Mouse (Mus musculus) limb, embryonic 15.5 days (tissue): Measurements from ENCODE around the gene Art3. TPM values are rescaled to one million over a fixed set of nuclear protein-coding genes. Genes with fewer than 3 reads are reported as not detected.

Source experiments
- ATAC-seq: fragments of 200-750 bp; cut with Nextera tagmentation; 2 replicates; pipeline ENCODE4 v1.8.0; 2017; ENCODE audit warnings: low read depth, moderate TSS enrichment; ENCODE audit not compliant: insufficient number of reproducible peaks, low FRiP score, low TSS enrichment
- H3K27ac ChIP-seq: fragments of 300-500 bp; sonication (generic); 2 replicates; pipeline ENCODE4 v1.5.1; 2015; ENCODE audit warnings: moderate library complexity, mild to moderate bottlenecking, inconsistent platforms
- H3K27me3 ChIP-seq: fragments of 300-500 bp; sonication (generic); 2 replicates; pipeline ENCODE4 v1.6.1; 2015; ENCODE audit warnings: inconsistent platforms
- H3K36me3 ChIP-seq: fragments of 300-500 bp; sonication (generic); 2 replicates; pipeline ENCODE4 v1.6.1; 2015; ENCODE audit warnings: inconsistent platforms
- H3K4me1 ChIP-seq: fragments of 300-500 bp; sonication (generic); 2 replicates; pipeline ENCODE4 v1.6.1; 2015; ENCODE audit warnings: inconsistent platforms
- H3K4me2 ChIP-seq: fragments of 300-500 bp; sonication (generic); 2 replicates; pipeline ENCODE4 v1.6.1; 2015; ENCODE audit warnings: mild to moderate bottlenecking, inconsistent platforms
- H3K4me3 ChIP-seq: fragments of 300-500 bp; sonication (generic); 2 replicates; pipeline ENCODE4 v1.5.1; 2015; ENCODE audit warnings: mild to moderate bottlenecking, inconsistent platforms
- H3K9ac ChIP-seq: fragments of 300-500 bp; sonication (generic); 2 replicates; pipeline ENCODE4 v1.6.1; 2015; ENCODE audit warnings: inconsistent platforms
- H3K9me3 ChIP-seq: fragments of 300-500 bp; sonication (generic); 2 replicates; pipeline ENCODE4 v1.6.1; 2016; ENCODE audit warnings: inconsistent platforms
- WGBS: fragments of 180-500 bp; shearing (Covaris S2); methylation state at CpG from one replicate; pipeline ENCODE4 v1.1.7; 2015; 5-methylcytosine and 5-hydroxymethylcytosine counted together
- polyA plus RNA-seq: library from polyadenylated mRNA; unstranded; fragments of >200 nt; fragmentation: Nextera tagmentation; extraction: Ambion mirVana; gene quantifications from 2 replicates; pipeline ENCODE4 v1.2.1, GENCODE M21; 2015

Art3 gene
- polyA plus RNA-seq, 1 experiment from 2014 or later, result 7.3 TPM

GRCm38 (mm10) chr5:92369151-92369994 is 37.7 kb downstream of the Art3 start:
- ATAC-seq, result peak; percentile 65; the same call in 1 of the 2 replicates
- Histone ChIP-seq H3K9me3 (no peaks in the 10 kb centered on the region), H3K4me3 (no peak overlapping the region), H3K36me3 (no peaks in the 10 kb centered on the region), H3K4me2 (no peak overlapping the region), H3K4me1 (peaks cover 21% of the 10 kb centered on the region), H3K9ac (no peak overlapping the region), H3K27me3 (no peaks in the 10 kb centered on the region), H3K27ac (no peak overlapping the region)
- WGBS, result 50% methylated on average over 13 of the region's 13 CpGs

GRCm38 (mm10) chr5:92370392-92370791 is 38.8 kb downstream of the Art3 start:
- H3K9me3 ChIP-seq, result no peaks in the 10 kb centered on the region
- H3K27ac ChIP-seq, result no peak overlapping the region

GRCm38 (mm10) chr5:92370891-92371290 is 39.3 kb downstream of the Art3 start:
- H3K27ac ChIP-seq, result 0 out of 2 replicates have a peak overlapping the region, but pooled peaks have one; percentile 38
- peaks cover 21% of the 10 kb centered on the region for H3K4me1 ChIP-seq
- no peaks in the 10 kb centered on the region for H3K9me3 ChIP-seq
- H3K4me2 ChIP-seq, result no peak overlapping the region
- H3K27me3 ChIP-seq, result no peaks in the 10 kb centered on the region
- H3K36me3 ChIP-seq, result no peaks in the 10 kb centered on the region
- ATAC-seq, result no peak
- 63% methylated on average over 6 of the region's 6 CpGs for WGBS
- H3K4me3 ChIP-seq, result no peak overlapping the region
- no peak overlapping the region for H3K9ac ChIP-seq

More at GRCm38 (mm10) chr5:92370392-92370791, 38.8 kb downstream of the Art3 start:
- Histone ChIP-seq H3K27me3 (no peaks in the 10 kb centered on the region), H3K9ac (no peak overlapping the region), H3K4me1 (peaks cover 21% of the 10 kb centered on the region), H3K4me3 (no peak overlapping the region), H3K4me2 (no peak overlapping the region), H3K36me3 (no peaks in the 10 kb centered on the region)
- ATAC-seq, result no peak
- 55% methylated on average over 6 of the region's 6 CpGs for WGBS

DNA sequence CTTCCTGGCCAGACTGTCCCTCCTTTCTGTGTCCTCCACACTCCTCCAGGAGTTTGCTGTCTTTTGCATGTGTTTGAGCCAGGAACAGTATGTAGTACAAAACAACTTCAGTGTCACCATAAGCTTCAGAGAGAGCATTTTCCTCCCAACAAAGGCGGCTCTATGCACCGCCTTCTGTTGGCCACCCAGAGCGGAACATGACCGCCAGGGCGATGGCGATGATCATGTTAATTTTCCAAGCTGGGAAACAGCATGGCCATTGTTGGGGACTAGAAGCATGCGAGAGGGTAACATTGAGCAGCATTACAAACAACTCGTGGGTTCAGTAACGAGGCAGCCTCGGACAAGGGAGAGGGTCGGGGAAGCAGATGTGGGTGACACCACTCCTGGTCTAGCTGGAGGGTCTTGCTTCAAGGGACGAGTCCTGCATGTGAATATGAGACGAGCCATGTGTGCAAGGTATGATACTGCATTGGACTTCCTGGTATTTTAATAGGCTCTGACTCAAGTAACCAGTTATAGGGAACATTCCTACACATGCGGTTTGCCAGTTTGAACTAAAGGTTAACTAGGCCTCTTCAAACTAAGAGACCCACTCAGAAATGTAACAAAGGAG is 39.8 kb downstream of the Art3 start:
- no peak overlapping the region for H3K4me3 ChIP-seq
- no peaks in the 10 kb centered on the region for H3K9me3 ChIP-seq
- 0 out of 2 replicates have a peak overlapping the region, but pooled peaks have one; percentile 38 for H3K27ac ChIP-seq
- no peaks in the 10 kb centered on the region for H3K27me3 ChIP-seq
- peaks cover 21% of the 10 kb centered on the region for H3K4me1 ChIP-seq
- H3K9ac ChIP-seq, result no peak overlapping the region
- ATAC-seq, result no peak
- H3K4me2 ChIP-seq, result no peak overlapping the region
- no peaks in the 10 kb centered on the region for H3K36me3 ChIP-seq
- 63% methylated on average over 14 of the region's 14 CpGs for WGBS

- Histone ChIP-seq H3K27me3 (no peaks in the 10 kb centered on the region), H3K4me2 (no peak overlapping the region), H3K36me3 (no peaks in the 10 kb centered on the region), H3K27ac (no peak overlapping the region), H3K9me3 (no peaks in the 10 kb centered on the region), H3K4me3 (no peak overlapping the region), H3K9ac (no peak overlapping the region), H3K4me1 (peaks cover 30% of the 10 kb centered on the region)
- ATAC-seq, result no peak
- 56% methylated on average over 2 of the region's 2 CpGs for WGBS
Observed at GRCm38 (mm10) chr5:92372605-92373004, 41.0 kb downstream of the Art3 start.

DNA sequence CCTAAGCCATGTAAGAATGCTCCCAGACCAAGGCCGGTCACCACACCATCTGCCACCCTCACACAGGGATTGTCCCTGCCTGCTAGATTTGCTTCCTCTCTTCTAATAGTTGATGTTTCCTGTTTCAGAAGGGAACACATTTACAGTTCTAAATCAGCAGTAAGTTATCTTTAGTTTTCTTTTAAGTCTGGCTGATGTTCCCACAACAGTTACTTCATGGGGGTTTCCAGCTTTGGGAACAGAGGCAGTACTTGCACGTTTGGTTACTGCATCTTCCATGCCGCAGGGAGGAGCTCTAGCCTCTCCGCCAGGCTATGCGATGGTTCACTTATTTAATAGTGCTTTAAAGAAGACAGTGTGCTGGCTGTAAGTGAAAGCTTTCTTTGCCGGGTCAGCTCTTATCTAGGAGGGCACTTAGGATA is 43.1 kb downstream of the Art3 start:
- H3K4me2 ChIP-seq, result no peak overlapping the region
- H3K9me3 ChIP-seq, result no peaks in the 10 kb centered on the region
- no peak overlapping the region for H3K4me3 ChIP-seq
- H3K36me3 ChIP-seq, result no peaks in the 10 kb centered on the region
- no peak overlapping the region for H3K9ac ChIP-seq
- ATAC-seq, result no peak
- no peak overlapping the region for H3K27ac ChIP-seq
- H3K27me3 ChIP-seq, result no peaks in the 10 kb centered on the region
- peaks cover 17% of the 10 kb centered on the region for H3K4me1 ChIP-seq
- 53% methylated on average over 6 of the region's 6 CpGs for WGBS

DNA sequence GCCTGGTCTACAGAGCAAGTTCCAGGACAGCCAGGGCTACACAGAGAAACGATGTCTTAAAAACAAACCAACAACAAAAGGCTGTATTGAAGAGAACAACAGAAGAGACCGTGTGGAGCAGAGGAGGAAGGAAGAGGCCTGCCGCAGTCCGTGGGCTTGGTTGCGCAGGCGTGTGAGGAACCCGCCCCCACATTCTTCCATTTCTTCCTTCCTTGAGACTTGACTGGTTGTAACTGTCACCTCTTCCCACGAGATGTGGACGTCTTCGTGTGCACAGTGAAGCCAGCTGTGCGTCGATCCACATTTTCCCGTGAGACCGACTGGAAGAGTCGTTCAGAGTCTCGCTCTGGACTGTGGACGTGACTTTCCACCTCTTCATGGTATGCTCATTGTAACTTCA is 43.7 kb downstream of the Art3 start:
- Histone ChIP-seq H3K4me1 (peaks cover 15% of the 10 kb centered on the region), H3K4me2 (no peak overlapping the region), H3K9ac (no peak overlapping the region), H3K27me3 (no peaks in the 10 kb centered on the region), H3K9me3 (no peaks in the 10 kb centered on the region), H3K27ac (no peak overlapping the region), H3K4me3 (no peak overlapping the region), H3K36me3 (no peaks in the 10 kb centered on the region)
- 84% methylated on average over 17 of the region's 17 CpGs for WGBS
- no peak for ATAC-seq

DNA sequence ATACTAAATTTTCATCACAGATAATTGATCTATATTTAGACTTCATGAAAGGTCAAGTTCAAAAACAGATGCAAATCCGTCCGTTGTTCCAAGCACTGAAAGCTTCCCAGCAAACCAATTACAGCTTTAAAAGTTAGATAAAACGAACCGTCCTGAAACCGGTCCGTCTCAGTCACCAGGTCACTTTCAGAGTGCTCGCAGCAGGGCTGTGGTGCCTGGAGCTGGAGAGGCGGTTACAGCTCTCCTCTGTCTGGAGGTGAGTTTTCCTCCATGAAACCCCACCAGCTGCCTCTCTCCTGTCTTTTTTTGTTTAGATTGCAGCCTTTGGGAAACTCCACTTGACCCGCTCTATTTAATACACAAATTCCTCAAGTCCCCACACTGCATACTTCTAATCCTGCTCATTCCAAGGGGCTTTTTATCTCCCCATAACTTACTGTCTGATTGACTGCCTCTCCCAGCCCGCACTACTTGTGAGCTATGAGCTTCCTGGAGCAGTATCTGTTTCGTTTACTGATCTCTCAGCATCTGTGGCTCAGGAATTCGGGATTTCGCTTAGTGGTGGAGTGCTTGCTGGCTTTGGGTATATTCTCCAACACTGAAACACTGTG is 45.3 kb downstream of the Art3 start:
- no peaks in the 10 kb centered on the region for H3K27me3 ChIP-seq
- no peaks in the 10 kb centered on the region for H3K9me3 ChIP-seq
- H3K4me3 ChIP-seq, result no peak overlapping the region
- H3K4me2 ChIP-seq, result no peak overlapping the region
- peaks cover 15% of the 10 kb centered on the region for H3K4me1 ChIP-seq
- H3K9ac ChIP-seq, result no peak overlapping the region
- WGBS, result 23% methylated on average over 13 of the region's 13 CpGs
- H3K36me3 ChIP-seq, result no peaks in the 10 kb centered on the region
- H3K27ac ChIP-seq, result no peak overlapping the region
- no peak for ATAC-seq

DNA sequence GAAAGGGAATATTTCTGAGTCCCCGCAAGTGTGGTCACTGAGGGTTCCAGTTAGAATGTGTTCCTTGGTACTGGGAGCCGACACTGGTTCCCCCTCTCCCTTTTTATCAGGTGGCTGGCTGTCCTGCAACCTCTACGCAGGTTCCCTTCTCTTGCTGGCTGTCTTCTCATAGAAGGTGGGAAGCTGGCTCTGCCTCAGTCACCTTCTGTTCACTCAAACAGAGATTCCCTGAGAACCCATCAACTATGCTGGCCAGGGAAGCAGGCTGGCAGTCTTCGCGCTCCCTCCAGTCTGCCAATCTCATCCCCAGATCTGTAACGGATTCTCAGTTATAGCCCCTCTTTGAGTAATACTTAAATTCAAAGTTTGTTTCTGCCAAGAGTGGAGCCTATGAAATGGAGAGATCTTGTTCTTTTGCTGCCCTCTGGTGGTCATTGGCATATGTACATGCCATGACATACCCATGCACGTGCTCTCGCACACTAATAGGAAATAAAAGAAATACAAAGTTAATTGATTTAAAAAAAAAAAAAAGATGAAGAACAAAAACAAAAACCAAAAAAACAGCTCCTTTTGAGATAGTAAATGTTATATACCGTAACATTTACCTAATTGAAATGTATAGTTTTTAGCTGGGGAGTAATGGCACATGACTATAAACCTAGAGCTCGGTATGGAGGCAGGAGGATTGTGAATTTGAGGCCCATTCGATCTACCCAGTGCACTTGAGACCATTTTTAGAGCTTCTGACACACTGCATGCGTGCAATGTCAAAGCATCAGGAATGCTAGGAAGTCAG is 50.1 kb downstream of the Art3 start:
- no peak for ATAC-seq
- H3K9me3 ChIP-seq, result no peaks in the 10 kb centered on the region
- H3K27me3 ChIP-seq, result no peaks in the 10 kb centered on the region
- no peak overlapping the region for H3K4me2 ChIP-seq
- H3K36me3 ChIP-seq, result no peaks in the 10 kb centered on the region
- H3K4me3 ChIP-seq, result no peak overlapping the region
- H3K27ac ChIP-seq, result no peak overlapping the region
- 35% methylated on average over 12 of the region's 12 CpGs for WGBS
- H3K4me1 ChIP-seq, result peaks cover 12% of the 10 kb centered on the region
- H3K9ac ChIP-seq, result no peak overlapping the region

- no peaks in the 10 kb centered on the region for H3K36me3 ChIP-seq
- no peak overlapping the region for H3K9ac ChIP-seq
- peaks cover 8% of the 10 kb centered on the region for H3K4me1 ChIP-seq
- no peaks in the 10 kb centered on the region for H3K9me3 ChIP-seq
- no peaks in the 10 kb centered on the region for H3K27me3 ChIP-seq
- no peak for ATAC-seq
- 63% methylated on average over 9 of the region's 9 CpGs for WGBS
- H3K27ac ChIP-seq, result no peak overlapping the region
- H3K4me3 ChIP-seq, result no peak overlapping the region
- no peak overlapping the region for H3K4me2 ChIP-seq
Observed at GRCm38 (mm10) chr5:92382349-92382679, 50.7 kb downstream of the Art3 start.

- 61% methylated on average over 7 of the region's 7 CpGs for WGBS
- Histone ChIP-seq H3K27me3 (no peaks in the 10 kb centered on the region), H3K36me3 (no peaks in the 10 kb centered on the region), H3K4me3 (no peak overlapping the region), H3K9ac (no peak overlapping the region), H3K4me2 (no peak overlapping the region), H3K27ac (no peak overlapping the region), H3K9me3 (no peaks in the 10 kb centered on the region), H3K4me1 (peaks cover 9% of the 10 kb centered on the region; the same call in 1 of the 2 replicates)
- ATAC-seq, result no peak
Observed at GRCm38 (mm10) chr5:92383747-92384146, 52.1 kb downstream of the Art3 start.
